Mouse (Mus musculus) MEL (cell line): Measurements from ENCODE around the gene Rdh16. TPM values are rescaled to one million over a fixed set of nuclear protein-coding genes. Genes with fewer than 3 reads are reported as not detected.
"Not testable (repeated sequence)": the region's sequence is repeated elsewhere in the genome, so short reads cannot be mapped to it uniquely, and the experiment has no call there.

ENCODE experiments used
- DNase-seq: peaks from one replicate; pipeline ENCODE4 v3.0.0; 2011; ENCODE audit warnings: low read depth, low spot score
- H3K27ac ChIP-seq: 2 replicates; pipeline ENCODE4 v1.5.1; 2012; ENCODE audit warnings: low read depth, mild to moderate bottlenecking, control low read depth, low read length, moderate library complexity; ENCODE audit not compliant: control insufficient read depth
- H3K27me3 ChIP-seq, 2 experiments: fragments of 150-350 bp in 1 of 2; sonication (generic) in 1 of 2; 2 replicates each; pipeline ENCODE4 v1.6.1; 2012; ENCODE audit warnings: low read length in 2 of 2, mild to moderate bottlenecking in 2 of 2, improper control_type of control experiment in 1 of 2, moderate library complexity in 1 of 2; ENCODE audit not compliant: insufficient read depth in 2 of 2, control insufficient read depth in 1 of 2
- H3K36me3 ChIP-seq, 2 experiments: 2 replicates each; pipeline ENCODE4 v1.6.1; 2012 to 2014; ENCODE audit warnings: low read length in 2 of 2, improper control_type of control experiment in 1 of 2, inconsistent platforms in 1 of 2, mild to moderate bottlenecking in 1 of 2; ENCODE audit not compliant: insufficient read depth in 2 of 2, control insufficient read depth in 1 of 2
- H3K4me1 ChIP-seq, 2 experiments: fragments of 150-350 bp in 1 of 2; sonication (generic) in 1 of 2; 2 replicates each; pipeline ENCODE4 v1.6.1; 2012; ENCODE audit warnings: low read length in 2 of 2, improper control_type of control experiment in 1 of 2, mild to moderate bottlenecking in 1 of 2; ENCODE audit not compliant: insufficient read depth in 2 of 2, control insufficient read depth in 1 of 2
- H3K4me3 ChIP-seq, 2 experiments: fragments of 150-350 bp in 1 of 2; sonication (generic) in 1 of 2; 2 replicates each; pipeline ENCODE4 v1.5.1; 2012; ENCODE audit warnings: low read depth in 2 of 2, low read length in 2 of 2, mild to moderate bottlenecking in 2 of 2, moderate library complexity in 2 of 2, control low read depth in 1 of 2, improper control_type of control experiment in 1 of 2; ENCODE audit not compliant: control insufficient read depth in 1 of 2, insufficient read depth in 1 of 2
- H3K79me2 ChIP-seq: 2 replicates; pipeline ENCODE4 v1.6.1; 2012; ENCODE audit warnings: mild to moderate bottlenecking, low read length, moderate library complexity; ENCODE audit not compliant: control insufficient read depth, poor library complexity, insufficient read depth
- H3K9ac ChIP-seq: 2 replicates; pipeline ENCODE4 v1.6.1; 2012; ENCODE audit warnings: low read depth, mild to moderate bottlenecking, control low read depth, low read length, moderate library complexity; ENCODE audit not compliant: control insufficient read depth, poor library complexity, severe bottlenecking
- H3K9me3 ChIP-seq: fragments of 150-350 bp; sonication (generic); replicated peaks from 2 replicates; pipeline ENCODE4 v1.6.1; 2012; ENCODE audit warnings: mild to moderate bottlenecking, low read length, improper control_type of control experiment, moderate library complexity; ENCODE audit not compliant: insufficient read depth
- CHD1 ChIP-seq: IDR thresholded peaks from 2 replicates; pipeline ENCODE4 v1.6.1; 2012; ENCODE audit warnings: low read depth, mild to moderate bottlenecking, inconsistent platforms, low read length, improper control_type of control experiment
- E2F4 ChIP-seq: IDR thresholded peaks from 2 replicates; pipeline ENCODE4 v1.6.1; 2011; ENCODE audit warnings: low read depth, low read length, improper control_type of control experiment, borderline replicate concordance
- ETS1 ChIP-seq: IDR thresholded peaks from 2 replicates; pipeline ENCODE4 v1.6.1; 2012; ENCODE audit warnings: low read depth, mild to moderate bottlenecking, inconsistent platforms, low read length, improper control_type of control experiment, moderate library complexity
- MAFK ChIP-seq: IDR thresholded peaks from 2 replicates; pipeline ENCODE4 v1.6.1; 2011; ENCODE audit warnings: low read depth, mild to moderate bottlenecking, low read length, improper control_type of control experiment, borderline replicate concordance
- MAZ ChIP-seq: IDR thresholded peaks from 2 replicates; pipeline ENCODE4 v1.6.1; 2012; ENCODE audit warnings: low read depth, mild to moderate bottlenecking, inconsistent platforms, low read length, improper control_type of control experiment
- MXI1 ChIP-seq: IDR thresholded peaks from 2 replicates; pipeline ENCODE4 v1.6.1; 2011; ENCODE audit warnings: mild to moderate bottlenecking, low read depth, low read length, improper control_type of control experiment
- MYC ChIP-seq: IDR thresholded peaks from 2 replicates; pipeline ENCODE4 v1.6.1; 2011; ENCODE audit warnings: low read depth, mild to moderate bottlenecking, low read length, improper control_type of control experiment, moderate library complexity
- POLR2A ChIP-seq, 2 experiments: IDR thresholded peaks; 2 replicates each; pipeline ENCODE4 v1.6.1; 2011 to 2012; ENCODE audit warnings: low read length in 2 of 2, mild to moderate bottlenecking in 2 of 2, control low read depth in 1 of 2, improper control_type of control experiment in 1 of 2, low read depth in 1 of 2, moderate library complexity in 1 of 2; ENCODE audit not compliant: control insufficient read depth in 1 of 2, insufficient read depth in 1 of 2, poor library complexity in 1 of 2
- SIN3A ChIP-seq: IDR thresholded peaks from 2 replicates; pipeline ENCODE4 v1.6.1; 2012; ENCODE audit warnings: low read length, improper control_type of control experiment, inconsistent platforms
- TCF12 ChIP-seq: IDR thresholded peaks from 2 replicates; pipeline ENCODE4 v1.6.1; 2014; ENCODE audit warnings: low read depth, mild to moderate bottlenecking, inconsistent platforms, low read length, improper control_type of control experiment, moderate library complexity
- UBTF ChIP-seq: IDR thresholded peaks from 2 replicates; pipeline ENCODE4 v1.6.1; 2012; ENCODE audit warnings: low read depth, mild to moderate bottlenecking, inconsistent platforms, low read length, improper control_type of control experiment, moderate library complexity, borderline replicate concordance; ENCODE audit not compliant: insufficient read depth
- USF1 ChIP-seq: IDR thresholded peaks from 2 replicates; pipeline ENCODE4 v1.6.1; 2014; ENCODE audit warnings: low read depth, mild to moderate bottlenecking, inconsistent platforms, low read length, improper control_type of control experiment, moderate library complexity
- ZMIZ1 ChIP-seq: IDR thresholded peaks from 2 replicates; pipeline ENCODE4 v1.6.1; 2012; ENCODE audit warnings: low read depth, mild to moderate bottlenecking, inconsistent platforms, low read length, improper control_type of control experiment, moderate library complexity
- polyA plus RNA-seq, 2 experiments: library from polyadenylated mRNA; stranded (reverse) in 1 of 2; unstranded in 1 of 2; fragments of >175 nt in 1 of 2; fragments of >200 nt in 1 of 2; gene quantifications; 2 replicates each; pipeline versions ENCODE4 v1.2.1 to v1.2.4; 2012; ENCODE audit warnings: low replicate concordance in 2 of 2, low read depth in 1 of 2; ENCODE audit not compliant: insufficient read length in 2 of 2, insufficient read depth in 1 of 2, missing spikeins in 1 of 2
- total RNA-seq: library from RNA; depleted of rRNA; stranded (reverse); fragments of 300-350 nt; gene quantifications from 2 replicates; pipeline ENCODE4 v1.2.3, GENCODE M21; 2012

Rdh16 gene
- total and polyA plus RNA-seq, 3 experiments: not detected

DNA sequence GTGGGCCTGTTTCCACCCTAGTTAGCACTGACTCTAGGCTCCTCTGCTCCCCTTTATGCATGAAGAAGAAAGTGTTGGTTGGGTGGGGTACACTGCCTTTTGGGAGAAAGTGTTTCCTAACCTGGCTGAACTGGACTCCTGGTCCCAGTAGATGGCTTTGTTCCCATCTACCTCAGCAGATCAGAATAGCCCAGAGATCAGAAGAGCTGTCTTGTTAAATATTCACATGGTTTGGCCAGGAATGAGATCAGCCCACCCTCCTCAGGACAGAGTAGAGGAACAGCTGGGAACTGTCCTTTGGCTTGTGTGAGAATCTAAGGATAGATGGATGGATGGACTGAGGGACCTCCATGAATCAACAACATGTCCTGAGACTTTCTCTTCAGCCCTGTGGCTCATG lies 14.9 kb downstream of the Rdh16 start:
- H3K27me3 ChIP-seq: peaks cover 1% of the 10 kb centered on the region in 2 experiments; a peak in 3 of 4 replicates
- no peaks in the 10 kb centered on the region for H3K36me3 ChIP-seq
- H3K9me3 ChIP-seq: no peaks in the 10 kb centered on the region
- no peaks in the 10 kb centered on the region for H3K79me2 ChIP-seq
- DNase-seq: no peak
- H3K27ac ChIP-seq: no peak overlapping the region
- no peak for TF ChIP-seq USF1
- TF ChIP-seq TCF12: no peak
- no peak for TF ChIP-seq POLR2A (IDR thresholded peaks at IDR 0.05; ENCODE audit: control insufficient read depth in 1 of 2, insufficient read depth in 1 of 2, low read depth in 1 of 2, low read length in 2 of 2, poor library complexity in 1 of 2)
- TF ChIP-seq ZMIZ1: no peak
- TF ChIP-seq MAZ: no peak
- no peak for TF ChIP-seq SIN3A
- TF ChIP-seq MYC: no peak
- no peak for TF ChIP-seq MXI1
- no peak for TF ChIP-seq CHD1
- no peak for TF ChIP-seq E2F4
- TF ChIP-seq MAFK: no peak
- no peak for TF ChIP-seq UBTF
- no peak for TF ChIP-seq ETS1
- no peak overlapping the region for H3K4me3 ChIP-seq
- no peak overlapping the region for H3K9ac ChIP-seq
- no peaks in the 10 kb centered on the region for H3K4me1 ChIP-seq

- not testable (repeated sequence) for DNase-seq, H3K9me3 ChIP-seq, H3K4me3 ChIP-seq, H3K9ac ChIP-seq, H3K36me3 ChIP-seq, H3K79me2 ChIP-seq, H3K4me1 ChIP-seq, H3K27me3 ChIP-seq, H3K27ac ChIP-seq
These were observed 16.4 kb downstream of the Rdh16 start for GRCm38 (mm10) chr10:127817268-127817910.

DNA sequence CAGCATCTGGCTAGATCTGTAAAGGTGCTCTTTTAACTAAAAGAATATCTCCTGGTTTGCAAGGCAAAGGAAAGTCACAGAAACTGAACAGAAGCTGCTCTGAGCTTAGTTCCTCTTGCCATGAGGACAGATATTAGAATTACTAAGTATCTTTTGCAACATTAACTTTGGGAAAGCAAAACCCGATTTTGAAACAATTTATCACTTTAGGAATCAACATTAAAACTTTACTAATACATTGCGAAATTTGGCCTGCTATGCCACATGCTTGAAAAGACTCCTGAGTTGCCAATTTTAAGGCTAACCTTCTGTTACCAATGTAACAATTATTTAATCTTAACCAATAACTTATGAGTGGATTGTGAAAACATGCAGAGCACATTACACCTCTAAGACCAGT lies 20.9 kb downstream of the Rdh16 start:
- not testable (repeated sequence) for H3K79me2 ChIP-seq, H3K27ac ChIP-seq, H3K4me3 ChIP-seq, DNase-seq, H3K4me1 ChIP-seq, H3K9ac ChIP-seq, H3K27me3 ChIP-seq, H3K9me3 ChIP-seq, H3K36me3 ChIP-seq
